Mouse (Mus musculus): Measurements from ENCODE around the gene Cdadc1. TPM values are rescaled to one million over a fixed set of nuclear protein-coding genes. Genes with fewer than 3 reads are reported as not detected.
"Not testable (repeated sequence)": the region's sequence is repeated elsewhere in the genome, so short reads cannot be mapped to it uniquely, and the experiment has no call there.

Cdadc1 gene
- polyA plus RNA-seq, 1 experiment from 2014 or later, result 31.0 TPM

DNA sequence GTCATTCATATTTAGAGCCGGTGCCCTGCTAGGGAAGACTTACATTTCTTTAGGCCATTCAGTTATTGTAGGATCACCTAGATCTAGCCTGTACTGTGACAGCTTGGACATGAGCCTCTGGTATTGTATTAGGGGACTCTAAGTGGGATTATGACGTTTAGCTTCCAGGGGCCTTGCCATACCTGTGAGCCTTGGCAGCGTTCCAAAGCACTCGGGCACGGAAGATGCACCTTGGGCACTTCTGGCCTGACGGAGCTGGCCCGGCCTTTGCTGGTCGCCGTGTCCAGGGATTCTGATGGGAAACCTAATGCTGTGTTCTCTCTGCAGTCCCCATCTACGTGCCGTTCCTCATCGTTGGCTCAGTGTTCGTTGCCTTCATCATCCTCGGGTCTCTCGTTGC is 31.5 kb upstream of the Cdadc1 start:
- Histone ChIP-seq H3K36me3 (0 out of 2 replicates have a peak, but pooled peaks cover 6% of the 10 kb centered on the region), H3K27me3 (replicated peaks) (no peaks in the 10 kb centered on the region), H3K9me3 (no peaks in the 10 kb centered on the region), H3K4me1 (replicated peaks) (peaks cover 13% of the 10 kb centered on the region; the same call in 1 of the 2 replicates), H3K4me3 (replicated peaks) (no peak overlapping the region), H3K4me2 (replicated peaks) (no peak overlapping the region), H3K27ac (no peak overlapping the region), H3K9ac (no peak overlapping the region)
- ATAC-seq, result no peak
- 93% methylated on average over 15 of the region's 15 CpGs for WGBS

DNA sequence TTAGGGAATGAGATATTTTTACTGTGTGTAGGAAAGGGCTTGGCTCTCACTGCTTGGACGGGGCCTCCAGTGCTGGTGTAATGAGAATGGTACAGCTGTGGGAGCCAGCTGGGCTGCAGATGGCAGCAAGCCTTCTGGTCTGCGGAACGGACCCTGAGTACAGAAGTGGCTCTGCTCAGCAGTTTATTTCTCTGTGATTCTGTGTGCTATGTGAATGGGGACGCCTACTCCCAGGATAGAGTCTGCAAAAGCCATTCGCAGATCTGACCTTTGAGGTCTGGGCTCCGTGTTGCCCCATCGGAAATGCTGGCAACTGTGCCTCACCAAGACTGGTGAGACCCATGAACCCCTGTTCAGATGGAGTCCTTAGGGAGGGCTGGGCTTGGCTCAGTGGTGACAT is 30.1 kb upstream of the Cdadc1 start:
- peaks cover 13% of the 10 kb centered on the region; the same call in 1 of the 2 replicates for H3K4me1 ChIP-seq (replicated peaks)
- no peak for ATAC-seq
- no peak overlapping the region for H3K9ac ChIP-seq
- H3K9me3 ChIP-seq, result no peaks in the 10 kb centered on the region
- peak overlapping the region; percentile 95 for H3K4me2 ChIP-seq (replicated peaks)
- no peak overlapping the region for H3K27ac ChIP-seq
- H3K27me3 ChIP-seq (replicated peaks), result no peaks in the 10 kb centered on the region
- H3K36me3 ChIP-seq, result 0 out of 2 replicates have a peak, but pooled peaks cover 6% of the 10 kb centered on the region
- 23% methylated on average over 7 of the region's 7 CpGs for WGBS
- peak overlapping the region; percentile 75 for H3K4me3 ChIP-seq (replicated peaks)

DNA sequence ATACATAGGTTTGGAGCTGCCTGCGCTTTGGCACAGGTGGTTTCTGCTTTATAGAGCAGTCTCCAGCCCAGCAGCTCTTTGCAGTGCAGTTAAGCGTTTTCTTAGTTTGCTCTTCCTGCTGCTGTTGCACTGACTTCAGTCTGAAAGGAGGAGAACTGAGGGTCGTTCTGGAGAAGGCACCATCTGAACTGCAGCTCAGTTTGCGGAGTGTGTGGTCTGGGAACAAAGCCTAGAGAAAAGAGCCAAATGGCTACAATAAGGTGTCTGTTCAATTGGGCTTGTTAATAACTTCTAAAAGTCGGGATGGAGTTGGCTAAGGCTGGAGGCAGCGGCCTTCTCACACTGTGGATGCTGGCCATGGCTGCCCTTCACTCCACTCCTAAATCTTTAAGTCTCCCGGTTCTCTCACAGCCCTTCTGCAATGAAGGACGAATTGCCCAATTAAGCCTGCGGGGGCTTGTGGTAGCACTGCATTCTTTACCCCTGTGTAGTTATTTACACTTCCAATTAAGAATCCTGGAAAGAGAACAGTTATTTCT is 29.5 kb upstream of the Cdadc1 start:
- Histone ChIP-seq H3K4me1 (replicated peaks) (peaks cover 13% of the 10 kb centered on the region; the same call in 1 of the 2 replicates), H3K27me3 (replicated peaks) (no peaks in the 10 kb centered on the region; the same call in 1 of the 2 replicates), H3K4me2 (replicated peaks) (peak overlapping the region; percentile 95), H3K9ac (no peak overlapping the region), H3K4me3 (replicated peaks) (peak overlapping the region; percentile 75), H3K27ac (no peak overlapping the region), H3K36me3 (0 out of 2 replicates have a peak, but pooled peaks cover 6% of the 10 kb centered on the region), H3K9me3 (no peaks in the 10 kb centered on the region)
- ATAC-seq, result no peak
- WGBS, result 29% methylated on average over 9 of the region's 9 CpGs

DNA sequence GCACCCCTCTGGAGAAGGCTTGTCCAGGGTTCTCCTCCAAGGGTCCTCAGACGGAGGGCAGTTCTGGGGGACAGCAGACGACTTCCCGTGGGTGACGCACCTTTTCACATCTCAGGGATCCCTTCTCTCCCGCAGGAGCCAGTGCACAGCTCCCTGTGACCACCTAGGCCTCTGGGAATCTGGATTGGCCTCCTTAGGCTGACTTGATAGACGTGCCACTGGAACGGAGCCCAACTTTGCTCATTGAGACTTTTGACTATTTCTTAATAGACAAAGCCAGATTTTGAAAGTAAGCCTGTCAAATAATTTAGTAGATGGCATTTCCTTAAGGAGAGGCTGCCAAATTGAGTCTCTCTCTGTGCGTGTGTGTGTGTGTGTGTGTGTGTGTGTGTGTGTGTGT is 29.0 kb upstream of the Cdadc1 start:
- no peaks in the 10 kb centered on the region for H3K9me3 ChIP-seq
- 0 out of 2 replicates have a peak overlapping the region, but pooled peaks have one; percentile 82 for H3K27ac ChIP-seq
- peak overlapping the region; percentile 95 for H3K4me2 ChIP-seq (replicated peaks)
- peak overlapping the region; percentile 75 for H3K4me3 ChIP-seq (replicated peaks)
- peaks cover 13% of the 10 kb centered on the region; the same call in 1 of the 2 replicates for H3K4me1 ChIP-seq (replicated peaks)
- no peaks in the 10 kb centered on the region; the same call in 1 of the 2 replicates for H3K27me3 ChIP-seq (replicated peaks)
- 24% methylated on average over 8 of the region's 8 CpGs for WGBS
- H3K36me3 ChIP-seq, result 0 out of 2 replicates have a peak, but pooled peaks cover 6% of the 10 kb centered on the region
- ATAC-seq, result no peak; the same call in 1 of the 2 replicates
- peak overlapping the region; percentile 55; the same call in 1 of the 2 replicates for H3K9ac ChIP-seq

DNA sequence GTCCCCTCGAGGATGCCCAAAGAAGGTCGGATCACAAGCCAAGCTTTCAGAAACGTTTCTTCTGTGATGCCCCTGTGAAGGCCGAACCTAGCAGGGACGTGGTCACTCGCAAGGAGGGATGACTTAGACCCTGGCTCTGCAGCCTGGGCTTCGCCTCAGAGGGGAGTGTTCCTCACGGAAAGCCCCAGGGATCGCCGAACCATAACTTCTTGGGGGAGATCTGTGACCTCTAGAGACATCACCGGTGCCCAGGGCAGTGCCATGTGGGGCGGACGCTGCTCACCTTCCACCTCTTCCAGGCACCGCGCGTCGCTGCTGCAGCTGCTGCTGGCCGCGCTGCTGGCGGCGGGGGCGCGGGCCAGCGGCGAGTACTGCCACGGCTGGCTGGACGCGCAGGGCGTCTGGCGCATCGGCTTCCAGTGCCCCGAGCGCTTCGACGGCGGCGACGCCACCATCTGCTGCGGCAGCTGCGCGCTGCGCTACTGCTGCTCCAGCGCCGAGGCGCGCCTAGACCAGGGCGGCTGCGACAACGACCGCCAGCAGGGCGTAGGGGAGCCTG is 28.1 kb upstream of the Cdadc1 start:
- WGBS, result under 1% methylated on average over 51 of the region's 51 CpGs
- Histone ChIP-seq H3K4me3 (replicated peaks) (peak overlapping the region; percentile 75), H3K9ac (peak overlapping the region; percentile 55), H3K4me1 (replicated peaks) (peaks cover 13% of the 10 kb centered on the region; the same call in 1 of the 2 replicates), H3K4me2 (replicated peaks) (peak overlapping the region; percentile 95), H3K9me3 (no peaks in the 10 kb centered on the region), H3K36me3 (0 out of 2 replicates have a peak, but pooled peaks cover 6% of the 10 kb centered on the region), H3K27ac (peak overlapping the region; percentile 82), H3K27me3 (replicated peaks) (no peaks in the 10 kb centered on the region; the same call in 1 of the 2 replicates)
- ATAC-seq, result peak; percentile 60

DNA sequence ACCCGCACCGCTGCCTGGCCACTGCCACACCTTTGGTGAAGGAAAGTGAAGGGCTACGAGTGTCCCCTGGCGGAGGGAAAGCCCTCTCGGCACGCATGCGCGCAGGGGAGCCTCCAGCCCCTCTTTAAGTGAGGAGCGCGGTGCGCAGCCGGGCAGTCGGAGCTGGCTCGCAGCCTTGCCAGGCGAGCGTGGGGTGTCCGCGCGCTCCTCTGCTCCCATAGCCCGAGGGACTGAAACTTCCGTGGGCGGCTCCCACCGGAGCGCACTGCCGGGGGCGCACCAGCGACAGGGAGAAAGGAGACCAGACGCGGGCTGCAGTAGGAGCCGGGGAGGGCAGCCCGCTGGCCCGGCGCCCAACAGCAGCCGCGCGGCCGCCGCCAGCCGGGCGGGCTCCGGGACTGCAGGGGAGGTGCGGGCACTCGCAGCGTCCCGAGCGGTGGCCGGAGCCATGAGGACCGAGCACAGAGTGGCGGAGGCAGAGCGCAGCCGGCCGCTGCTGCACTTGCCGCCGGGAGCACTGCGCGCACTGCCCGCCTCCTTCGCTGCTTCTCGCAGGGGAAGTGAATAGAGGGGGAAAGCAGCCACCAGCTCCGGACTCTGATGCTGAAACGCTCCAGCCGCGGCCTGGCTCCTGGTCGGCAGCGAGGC is 27.5 kb upstream of the Cdadc1 start, which contains the start of gene Shisa2:
Gene Shisa2, plus strand, starts transcription at position 151 of the 648 bp plus-strand sequence.
- Histone ChIP-seq H3K27ac (peak within 1 kb of the TSS; percentile 82), H3K4me1 (replicated peaks) (peaks cover 13% of the 10 kb centered on the region; the same call in 1 of the 2 replicates), H3K4me3 (replicated peaks) (peak within 1 kb of the TSS; percentile 75), H3K36me3 (0 out of 2 replicates have a peak, but pooled peaks cover 6% of the 10 kb centered on the region), H3K9me3 (no peaks in the 10 kb centered on the region), H3K9ac (peak within 1 kb of the TSS; percentile 55), H3K4me2 (replicated peaks) (peak within 1 kb of the TSS; percentile 95), H3K27me3 (replicated peaks) (no peaks in the 10 kb centered on the region; the same call in 1 of the 2 replicates)
- WGBS, result under 1% methylated on average over 64 of the region's 65 CpGs
- peak; percentile 92 for ATAC-seq

DNA sequence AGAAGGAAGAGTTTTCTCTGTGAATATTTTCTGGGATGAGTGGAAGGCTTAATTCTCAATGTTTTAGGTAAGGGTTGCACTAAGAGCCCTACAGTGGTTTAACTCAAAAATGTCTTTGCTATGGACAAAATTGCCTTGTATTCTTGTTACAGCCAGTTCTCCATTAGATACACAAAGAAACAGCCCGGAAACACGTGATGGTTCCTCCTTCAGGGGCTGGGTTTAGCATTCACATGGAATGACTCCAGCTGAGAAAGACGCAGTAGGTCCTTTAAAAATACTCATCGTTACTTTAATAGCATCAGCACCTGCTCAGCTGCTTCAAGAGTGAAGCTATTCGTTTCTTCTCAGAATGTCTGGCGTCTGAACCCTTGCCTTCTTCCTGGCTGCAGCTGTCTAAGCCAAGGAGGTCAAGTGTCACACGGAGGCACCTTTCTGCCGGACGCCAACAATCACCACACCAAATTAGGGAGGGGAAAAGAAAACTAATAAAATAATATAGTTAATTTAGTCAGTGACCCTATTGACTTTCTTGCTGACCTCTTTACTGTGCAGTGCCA is 26.6 kb upstream of the Cdadc1 start:
- ATAC-seq, result no peak
- WGBS, result 43% methylated on average over 9 of the region's 9 CpGs
- H3K4me3 ChIP-seq (replicated peaks), result no peak overlapping the region

DNA sequence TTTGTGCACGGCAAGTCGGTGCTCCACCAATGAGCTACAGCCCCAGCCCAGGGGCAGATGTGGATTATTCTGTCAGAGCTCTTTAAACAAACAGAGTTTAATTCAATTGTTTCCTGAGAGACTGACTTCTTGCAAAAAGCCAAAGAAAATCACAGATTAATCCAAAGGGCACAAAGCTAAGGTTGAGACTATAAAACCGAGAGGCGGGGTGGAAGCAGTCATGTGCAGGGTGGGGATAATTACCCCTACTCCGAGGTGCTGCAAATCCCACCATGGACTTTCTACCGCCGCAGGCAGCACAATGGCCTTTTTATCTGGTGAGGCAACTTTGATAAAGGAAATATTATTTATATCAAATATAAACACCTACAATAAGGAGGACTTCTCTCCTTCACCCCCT is 19.0 kb upstream of the Cdadc1 start:
- Histone ChIP-seq H3K4me1 (replicated peaks) (0 out of 2 replicates have a peak, but pooled peaks cover 5% of the 10 kb centered on the region), H3K36me3 (no peaks in the 10 kb centered on the region), H3K4me2 (replicated peaks) (no peak overlapping the region), H3K27ac (0 out of 2 replicates have a peak overlapping the region, but pooled peaks have one; percentile 13), H3K9ac (no peak overlapping the region), H3K4me3 (replicated peaks) (no peak overlapping the region), H3K27me3 (replicated peaks) (no peaks in the 10 kb centered on the region), H3K9me3 (no peaks in the 10 kb centered on the region)
- 47% methylated on average over 7 of the region's 7 CpGs for WGBS
- peak; percentile 81 for ATAC-seq

More for the DNA sequence above, 26.6 kb upstream of the Cdadc1 start:
- H3K4me1 ChIP-seq (replicated peaks), result peaks cover 13% of the 10 kb centered on the region; the same call in 1 of the 2 replicates
- H3K36me3 ChIP-seq, result 0 out of 2 replicates have a peak, but pooled peaks cover 1% of the 10 kb centered on the region
- H3K9me3 ChIP-seq, result no peaks in the 10 kb centered on the region
- no peak overlapping the region for H3K9ac ChIP-seq
- no peak overlapping the region; the same call in 1 of the 2 replicates for H3K4me2 ChIP-seq (replicated peaks)
- H3K27ac ChIP-seq, result no peak overlapping the region
- H3K27me3 ChIP-seq (replicated peaks), result no peaks in the 10 kb centered on the region; the same call in 1 of the 2 replicates

DNA sequence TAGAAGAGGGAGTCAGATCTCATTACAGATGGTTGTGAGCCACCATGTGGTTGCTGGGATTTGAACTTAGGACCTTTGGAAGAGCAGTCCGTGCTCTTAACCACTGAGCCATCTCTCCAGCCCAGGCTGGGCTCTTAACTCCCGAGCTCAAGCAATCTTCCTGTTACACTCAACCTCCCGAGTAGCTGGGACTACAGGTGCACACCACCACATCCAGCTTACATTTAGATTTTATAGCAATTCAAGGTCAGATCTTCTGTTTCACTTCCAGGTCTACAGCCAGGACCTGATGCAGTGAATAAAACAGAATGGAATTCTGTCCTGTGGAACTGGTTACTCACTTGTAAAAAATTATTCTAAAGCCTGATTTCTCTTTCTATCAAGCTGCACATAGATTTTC is 16.4 kb upstream of the Cdadc1 start:
- WGBS, result 80% methylated on average over 3 of the region's 3 CpGs
- not testable (repeated sequence) for H3K27ac ChIP-seq; H3K9me3 ChIP-seq; H3K4me3 ChIP-seq (replicated peaks); H3K27me3 ChIP-seq (replicated peaks); H3K4me2 ChIP-seq (replicated peaks); ATAC-seq; H3K36me3 ChIP-seq; H3K4me1 ChIP-seq (replicated peaks); H3K9ac ChIP-seq

DNA sequence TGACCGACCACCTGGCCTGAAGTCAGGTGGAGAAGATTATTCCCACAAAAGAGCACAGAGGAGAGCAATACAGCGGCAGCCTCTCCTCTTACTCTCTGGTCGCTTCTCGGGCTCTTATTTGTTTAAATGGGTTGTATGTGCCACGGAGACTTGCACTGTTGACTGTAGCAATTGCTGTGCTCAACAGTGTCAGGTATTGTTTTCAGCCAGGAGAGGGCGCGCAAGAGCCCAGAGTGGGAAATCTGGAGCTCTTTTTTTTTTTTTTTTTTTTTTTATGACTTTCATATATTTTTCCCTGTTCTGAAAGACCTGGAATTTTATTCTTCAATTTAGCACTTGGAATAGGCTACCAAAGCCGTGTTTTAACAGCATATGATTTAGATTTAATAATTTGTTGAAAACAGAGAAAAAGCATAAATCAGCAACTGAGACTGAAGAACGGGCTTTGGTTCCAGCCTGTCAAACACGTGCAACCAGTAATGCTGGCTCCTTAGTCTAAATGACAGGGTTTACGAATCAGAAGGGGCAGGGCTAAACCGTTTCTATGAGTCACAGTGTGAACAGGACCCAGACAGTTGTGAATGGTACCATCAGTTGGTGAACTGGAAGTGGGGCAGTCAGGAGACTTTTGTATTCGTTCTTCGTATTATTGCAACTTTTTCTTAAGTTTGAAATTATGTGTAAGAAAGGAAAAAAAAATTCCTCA is 15.3 kb upstream of the Cdadc1 start:
- H3K4me1 ChIP-seq (replicated peaks), result 0 out of 2 replicates have a peak, but pooled peaks cover 5% of the 10 kb centered on the region
- no peaks in the 10 kb centered on the region for H3K36me3 ChIP-seq
- H3K4me3 ChIP-seq (replicated peaks), result no peak overlapping the region
- 49% methylated on average over 14 of the region's 14 CpGs for WGBS
- no peaks in the 10 kb centered on the region for H3K27me3 ChIP-seq (replicated peaks)
- no peak overlapping the region for H3K4me2 ChIP-seq (replicated peaks)
- no peak overlapping the region for H3K9ac ChIP-seq
- ATAC-seq, result peak; percentile 46; the same call in 1 of the 2 replicates
- H3K27ac ChIP-seq, result no peak overlapping the region
- H3K9me3 ChIP-seq, result no peaks in the 10 kb centered on the region

DNA sequence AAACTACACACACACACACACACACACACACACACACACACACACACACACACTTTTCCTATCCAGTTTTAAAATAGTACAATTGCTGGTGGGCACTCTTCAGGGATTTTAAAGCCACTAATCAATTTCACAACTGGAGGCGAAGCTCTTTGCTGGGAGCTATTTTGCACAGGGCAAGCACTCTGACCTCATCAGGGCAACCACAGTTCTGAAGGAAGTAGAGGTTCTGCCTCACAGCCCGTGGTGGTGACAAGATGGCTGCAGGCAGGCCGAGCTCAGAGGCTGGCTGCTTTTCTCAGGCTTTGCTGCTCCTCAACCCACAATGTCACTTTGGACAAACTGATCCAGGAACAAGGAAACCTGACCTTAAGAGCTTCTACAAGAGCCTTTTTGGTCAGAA is 9.3 kb upstream of the Cdadc1 start:
- WGBS, result 60% methylated on average over 3 of the region's 3 CpGs
- Histone ChIP-seq H3K27me3 (replicated peaks) (no peaks in the 10 kb centered on the region), H3K4me2 (replicated peaks) (no peak overlapping the region), H3K27ac (no peak overlapping the region), H3K36me3 (no peaks in the 10 kb centered on the region), H3K9me3 (no peaks in the 10 kb centered on the region), H3K4me3 (replicated peaks) (no peak overlapping the region), H3K9ac (no peak overlapping the region), H3K4me1 (replicated peaks) (no peaks in the 10 kb centered on the region)
- ATAC-seq, result no peak
